Mouse (Mus musculus): Measurements from ENCODE around the gene Cib4.

Gene Cib4

DNA sequence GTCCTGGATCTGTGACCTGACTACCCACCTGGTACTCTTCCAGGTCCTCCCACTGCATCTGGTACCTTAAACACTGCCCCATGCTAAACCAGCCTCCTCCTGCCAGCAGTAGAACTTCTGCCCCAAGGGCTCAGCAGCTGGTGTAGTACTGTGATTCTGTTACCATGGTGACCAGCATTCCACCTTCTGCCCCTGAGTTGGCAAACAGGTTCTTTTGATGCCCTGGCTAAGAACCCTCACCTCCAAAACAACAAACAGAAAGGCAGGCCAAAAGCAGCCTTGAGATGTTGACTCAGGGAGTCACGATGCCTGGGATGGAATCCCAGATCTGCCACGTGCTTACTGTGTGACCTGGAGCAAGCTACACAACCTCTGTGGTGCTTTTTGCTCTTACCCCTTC, at the start of gene Cib4:
TSS of gene Cib4 (minus strand) at position 139 of the 400 bp plus-strand sequence.
- DNase-seq (ENCODE audit: low spot score in 2 of 2) = no peak

DNA sequence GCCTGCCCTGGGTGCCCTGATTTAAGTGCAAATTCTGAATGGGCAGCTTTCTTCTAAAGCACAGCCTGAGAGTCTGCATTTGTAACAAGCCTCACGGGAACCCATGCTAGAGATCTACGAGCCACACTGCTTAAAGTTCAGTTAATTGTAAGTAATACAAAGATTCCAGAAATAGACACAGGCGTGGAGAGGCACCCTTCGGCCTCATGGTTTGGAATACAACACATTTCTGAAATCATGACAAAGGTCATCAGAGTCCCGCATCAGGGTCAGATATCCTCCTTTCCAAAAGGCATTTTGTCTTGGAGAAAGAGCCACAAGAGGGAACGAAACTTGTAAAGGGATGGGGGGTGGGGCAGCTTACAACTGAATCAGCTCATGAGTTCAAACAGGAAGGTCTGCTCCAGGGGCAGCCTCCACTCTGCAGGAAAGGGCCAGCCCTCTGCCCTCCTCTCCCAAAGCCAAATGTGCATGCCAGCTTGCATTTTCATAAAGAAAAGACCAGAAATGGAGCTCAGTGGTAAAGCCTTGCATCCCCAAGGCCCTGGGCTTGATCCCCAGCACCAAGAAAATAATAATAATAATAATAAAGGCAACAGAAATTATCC, 49.4 kb upstream of the Cib4 start:
- no peak for DNase-seq (ENCODE audit: low spot score in 2 of 2)

DNA sequence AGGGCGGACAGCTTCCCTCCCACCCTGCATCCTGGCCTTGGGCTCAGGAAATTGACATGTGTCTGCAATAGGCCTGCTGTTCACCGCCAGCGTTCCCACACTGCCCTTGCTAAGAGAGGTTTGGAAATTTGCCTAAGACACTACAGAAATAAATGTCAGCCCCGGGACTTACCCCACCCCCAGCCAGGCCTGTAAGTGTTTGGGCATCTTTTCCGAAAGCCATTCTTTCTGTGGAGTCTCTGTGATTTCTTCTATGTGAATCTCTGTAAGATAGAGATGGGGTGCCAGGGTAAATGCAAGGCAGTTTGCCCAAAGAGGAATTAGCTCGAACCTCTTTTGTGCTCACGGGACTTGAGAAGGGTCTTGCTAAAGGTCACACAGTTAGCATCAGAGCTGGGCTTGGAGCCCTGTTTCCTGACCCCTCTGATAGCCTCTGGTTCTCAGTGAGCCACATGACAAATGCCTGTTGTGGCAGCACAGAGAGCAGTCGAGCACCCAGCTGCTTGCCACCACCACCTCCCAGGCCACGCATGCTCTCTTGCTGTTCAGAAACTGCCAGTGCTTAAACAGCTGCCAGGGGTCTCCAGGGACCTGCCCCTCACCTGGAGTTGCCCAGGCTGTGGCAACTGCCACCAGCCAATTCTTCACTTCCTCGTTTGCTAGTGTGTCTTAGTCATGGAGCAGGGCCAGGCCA, 48.3 kb upstream of the Cib4 start:
- peak; percentile 73 to 78 for DNase-seq (ENCODE audit: low spot score in 2 of 2)

DNA sequence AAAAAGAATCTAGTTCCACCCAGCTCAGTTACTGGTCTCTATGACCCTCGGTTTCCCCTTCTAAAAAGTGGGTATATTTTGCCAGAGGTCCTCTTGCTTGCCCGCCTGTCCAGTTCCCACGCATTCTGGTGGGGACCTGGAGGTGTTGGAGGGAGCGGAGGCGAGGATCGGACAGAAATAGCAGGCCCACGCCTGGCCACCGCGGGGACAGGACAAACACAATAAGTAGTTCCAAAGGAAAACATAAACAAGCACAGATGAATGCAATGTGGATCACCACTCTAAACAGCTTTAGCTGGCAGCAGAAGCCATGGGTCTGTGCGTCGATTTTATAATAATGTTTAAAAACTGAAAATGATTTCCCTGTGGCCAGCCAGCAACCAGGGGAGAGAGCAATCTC, 47.7 kb upstream of the Cib4 start:
- DNase-seq (ENCODE audit: low spot score in 2 of 2) = no peak

DNA sequence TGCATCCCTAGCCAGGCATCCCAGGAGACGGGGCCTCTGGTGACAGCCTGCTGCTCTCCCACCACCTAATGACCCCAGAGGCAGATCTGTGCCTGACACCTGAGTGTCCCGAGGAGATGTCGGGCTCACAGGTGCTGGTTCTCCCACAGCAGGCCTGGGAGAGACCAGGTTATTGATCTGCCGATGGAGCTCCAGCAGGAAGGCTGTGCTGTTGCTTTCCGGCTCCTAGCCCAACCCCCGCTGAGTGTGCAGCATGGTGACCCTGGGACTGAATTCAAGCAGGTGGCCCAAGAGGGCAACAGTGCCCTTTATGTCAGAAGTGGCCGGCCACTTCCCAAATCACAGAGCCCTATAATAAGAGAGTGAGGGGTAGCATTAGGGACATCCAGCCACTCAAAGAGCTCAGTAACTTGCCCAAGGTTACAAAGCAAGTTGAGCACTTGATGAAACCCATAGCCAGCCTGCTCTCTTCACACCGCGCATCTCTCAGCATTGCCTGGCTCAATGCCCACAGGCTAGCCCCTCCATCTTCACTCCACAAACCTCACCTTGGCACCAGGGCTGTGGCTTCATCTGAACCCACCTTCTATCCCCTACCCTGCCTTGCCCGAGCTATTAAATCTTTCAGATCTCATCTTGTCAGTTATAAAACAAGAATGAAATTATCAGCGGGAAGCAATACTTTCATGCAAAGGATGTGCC, 46.8 kb upstream of the Cib4 start:
- no peak for DNase-seq (ENCODE audit: low spot score in 2 of 2)

DNA sequence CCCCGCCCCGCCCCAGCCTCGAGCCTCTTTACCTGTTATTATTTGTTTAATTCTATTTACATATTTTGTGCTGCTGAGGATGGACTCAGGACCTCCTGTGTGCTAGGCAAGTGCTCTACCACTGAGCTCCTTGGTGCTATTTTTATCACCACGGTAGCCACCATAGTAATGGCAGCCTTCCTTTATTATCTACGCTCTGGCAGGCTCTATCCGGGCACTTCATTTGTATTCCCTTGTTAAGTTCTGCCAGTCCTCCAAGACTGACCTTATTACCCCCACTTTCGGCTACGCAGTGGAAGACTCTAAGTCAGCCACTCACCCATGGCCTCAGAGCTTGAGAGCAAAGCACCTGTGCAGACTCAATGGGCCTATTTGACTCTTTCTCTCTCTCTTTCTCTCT, 46.1 kb upstream of the Cib4 start:
- no peak for DNase-seq (ENCODE audit: low spot score in 2 of 2)

DNA sequence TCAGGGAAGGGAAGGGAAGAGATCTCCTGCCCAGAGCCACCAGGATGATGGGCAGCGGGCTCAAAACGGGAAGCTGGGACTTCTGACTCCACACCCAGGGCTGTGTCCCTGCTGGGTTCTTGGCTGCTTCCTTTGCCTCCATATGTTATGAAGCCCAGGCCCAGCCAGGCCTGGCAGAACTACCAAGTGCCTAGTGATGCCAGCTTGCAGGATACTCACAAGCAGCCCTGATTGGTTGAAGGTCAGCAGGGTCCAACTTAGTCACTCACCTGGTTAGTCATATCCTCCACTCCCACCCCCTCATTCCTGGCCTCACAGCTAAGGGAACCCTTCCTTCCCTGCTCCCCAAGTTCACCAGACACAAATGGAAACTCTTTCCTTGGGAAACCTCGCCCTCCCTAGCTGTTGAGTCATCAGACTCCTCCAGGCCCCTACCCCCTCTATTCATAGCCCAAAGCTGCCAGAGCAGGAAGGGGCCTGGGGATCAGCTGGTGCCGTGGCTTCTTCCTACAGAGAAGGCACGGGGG, 45.6 kb upstream of the Cib4 start:
- no peak for DNase-seq (ENCODE audit: low spot score in 2 of 2)

DNA sequence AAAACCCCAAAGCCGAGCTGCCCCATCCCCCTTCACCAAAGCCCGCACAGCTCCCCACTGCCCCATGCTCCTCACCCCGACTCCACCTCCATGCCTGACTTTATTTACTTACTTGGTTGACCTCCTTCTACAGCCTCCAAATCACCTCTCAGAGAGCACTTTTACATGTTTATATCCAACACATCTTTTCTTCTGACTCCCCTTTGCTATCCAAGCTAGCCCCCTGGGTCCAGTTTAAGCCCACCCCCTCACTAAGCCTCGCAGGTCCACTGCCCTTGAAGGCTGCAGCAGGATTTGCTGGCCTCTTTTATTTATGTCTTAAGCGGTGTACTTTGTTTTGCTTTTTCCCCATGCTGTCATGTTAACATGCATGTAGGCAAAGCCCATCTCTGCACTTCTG, 44.6 kb upstream of the Cib4 start:
- DNase-seq (ENCODE audit: low spot score in 2 of 2) = no peak

DNA sequence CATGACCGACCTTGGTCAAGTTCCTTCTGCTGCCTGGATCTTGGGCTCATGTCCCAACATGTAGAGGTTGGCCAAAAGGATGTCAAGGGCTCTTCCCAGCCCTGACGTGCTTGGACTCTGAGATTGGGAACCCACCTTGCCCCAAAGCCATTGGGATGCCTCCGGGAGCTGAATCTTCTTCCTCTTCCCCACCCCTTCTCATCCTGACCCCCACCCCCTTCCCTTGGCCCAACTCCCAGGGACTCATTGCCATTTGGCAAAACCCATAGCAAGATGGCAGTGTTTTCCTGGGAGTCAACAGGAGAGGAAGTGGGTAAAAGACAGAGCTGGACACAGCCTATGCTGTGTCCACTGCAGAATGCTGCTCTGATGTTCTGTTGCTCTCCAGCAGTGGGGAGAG, 43.9 kb upstream of the Cib4 start:
- peak in 1 of 2 experiments; percentile 49 for DNase-seq (ENCODE audit: low spot score in 2 of 2)

DNA sequence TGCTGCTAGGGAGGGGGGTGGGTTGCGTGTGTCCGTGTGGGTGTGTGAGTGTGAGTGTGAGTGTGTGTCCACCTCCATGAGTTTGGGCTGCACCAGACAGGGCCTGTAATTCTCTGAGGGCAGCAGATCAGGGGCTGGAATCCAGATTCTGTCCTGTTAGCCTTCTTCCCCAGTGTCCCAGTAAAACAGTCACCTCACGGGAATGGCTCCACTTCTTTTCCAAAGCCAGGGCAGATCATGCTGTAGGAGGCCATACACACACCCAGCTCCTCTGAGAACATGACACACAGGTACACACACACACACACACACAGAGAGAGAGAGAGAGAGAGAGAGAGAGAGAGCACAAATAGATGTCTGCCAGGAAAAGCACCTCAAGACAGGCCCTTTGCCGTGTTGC, 43.4 kb upstream of the Cib4 start:
- no peak for DNase-seq (ENCODE audit: low spot score in 2 of 2)

DNA sequence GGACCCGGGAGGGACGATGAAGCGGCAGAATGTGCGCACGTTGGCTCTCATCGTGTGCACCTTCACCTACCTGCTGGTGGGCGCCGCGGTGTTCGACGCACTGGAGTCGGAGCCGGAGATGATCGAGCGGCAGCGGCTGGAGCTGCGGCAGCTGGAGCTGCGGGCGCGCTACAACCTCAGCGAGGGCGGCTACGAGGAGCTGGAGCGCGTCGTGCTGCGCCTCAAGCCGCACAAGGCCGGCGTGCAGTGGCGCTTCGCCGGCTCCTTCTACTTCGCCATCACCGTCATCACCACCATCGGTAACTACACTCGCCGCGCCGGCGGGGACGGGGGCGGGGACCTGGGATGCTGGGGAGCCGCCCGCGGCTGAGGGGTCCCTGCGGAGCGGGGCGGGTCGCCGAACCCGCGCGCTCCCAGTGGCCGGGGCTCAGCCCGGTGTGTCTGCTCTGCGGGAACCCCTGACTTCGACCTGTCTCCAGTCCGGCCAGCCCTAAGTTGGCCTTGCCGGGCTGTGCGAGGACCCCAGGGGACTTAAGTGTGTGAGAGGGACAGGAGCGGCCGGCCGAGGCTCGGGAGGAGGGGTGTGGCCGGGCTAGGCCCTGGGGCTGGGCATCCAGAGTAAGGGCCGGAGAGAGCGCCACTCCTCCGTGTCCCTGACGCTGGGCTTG, 42.8 kb upstream of the Cib4 start:
- no peak for DNase-seq (ENCODE audit: low spot score in 2 of 2)

DNA sequence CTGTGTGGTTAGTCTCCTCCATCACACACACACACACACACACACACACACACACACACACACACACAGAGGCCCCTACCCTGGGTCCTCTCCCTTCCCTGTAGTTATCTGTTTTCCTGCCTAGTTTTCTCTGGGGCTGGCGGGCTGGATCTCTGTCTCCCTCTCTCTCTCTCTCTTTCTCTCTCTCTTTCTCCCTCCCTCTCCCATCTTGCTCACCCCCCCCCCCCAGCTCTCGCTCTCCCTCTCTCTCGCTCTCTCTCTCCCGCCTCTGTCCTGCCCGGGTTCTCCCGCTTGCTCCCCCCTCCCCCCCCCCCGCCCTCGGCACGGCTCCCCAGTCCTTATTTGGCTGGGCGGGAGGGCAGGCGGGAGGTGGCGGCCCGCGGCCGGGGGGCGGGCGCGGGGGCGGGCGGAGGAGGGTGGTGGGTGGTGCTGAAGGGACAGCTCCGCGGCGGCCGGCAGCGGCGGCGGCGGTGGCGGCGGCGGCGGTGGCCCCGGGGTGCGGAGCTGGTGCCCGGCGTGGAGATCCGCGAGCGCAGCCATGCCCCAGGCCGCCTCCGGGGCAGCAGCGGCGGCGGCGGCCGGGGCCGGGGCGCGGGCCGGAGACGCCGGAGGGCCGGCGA, 42.2 kb upstream of the Cib4 start, which contains the start of gene Kcnk3:
TSS of gene Kcnk3 (plus strand) at position 490 of the 620 bp plus-strand sequence.
- peak; percentile 39 to 50 for DNase-seq (ENCODE audit: low spot score in 2 of 2)

DNA sequence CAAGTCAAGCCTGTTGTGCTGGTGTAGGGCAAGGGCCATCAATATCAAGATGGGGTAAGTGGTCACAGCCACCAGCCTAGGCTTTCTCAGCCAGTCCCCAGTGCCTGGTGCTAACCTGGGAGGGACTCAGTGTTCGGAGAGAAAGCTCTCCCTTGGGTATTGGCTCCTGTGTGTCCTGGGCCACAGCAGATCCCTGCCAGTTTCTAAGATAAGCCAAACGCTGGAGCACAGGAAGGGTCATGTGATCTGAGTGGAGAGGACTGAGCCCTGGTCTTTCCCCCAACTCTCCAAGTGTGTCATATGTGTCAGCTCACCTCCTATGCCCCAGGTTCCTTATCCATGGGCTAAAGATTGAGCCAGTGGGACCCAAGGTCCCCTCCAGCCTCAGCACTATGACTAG, 41.5 kb upstream of the Cib4 start:
- DNase-seq (ENCODE audit: low spot score in 2 of 2) = peak; percentile 70 to 79

DNA sequence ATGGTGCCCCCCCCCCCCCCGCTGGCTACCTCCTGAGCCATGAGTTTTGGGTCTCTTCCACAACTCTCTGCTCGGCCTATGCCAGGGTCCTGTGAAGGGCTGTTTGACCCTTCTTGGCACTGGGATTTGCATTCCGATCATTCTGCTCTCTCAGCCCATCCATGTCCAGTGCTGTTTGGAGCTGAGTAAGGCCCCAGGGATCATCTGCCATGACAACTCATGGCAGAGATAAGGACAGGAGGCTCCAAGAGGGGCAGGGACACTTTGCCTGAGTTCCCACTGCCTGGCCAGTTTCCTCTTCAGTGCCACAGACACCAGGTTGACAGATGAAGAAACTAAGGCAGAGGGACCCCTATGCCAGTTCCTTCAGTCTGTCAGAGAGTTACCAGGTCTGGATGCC, 41.0 kb upstream of the Cib4 start:
- peak; percentile 39 to 44 for DNase-seq (ENCODE audit: low spot score in 2 of 2)

DNA sequence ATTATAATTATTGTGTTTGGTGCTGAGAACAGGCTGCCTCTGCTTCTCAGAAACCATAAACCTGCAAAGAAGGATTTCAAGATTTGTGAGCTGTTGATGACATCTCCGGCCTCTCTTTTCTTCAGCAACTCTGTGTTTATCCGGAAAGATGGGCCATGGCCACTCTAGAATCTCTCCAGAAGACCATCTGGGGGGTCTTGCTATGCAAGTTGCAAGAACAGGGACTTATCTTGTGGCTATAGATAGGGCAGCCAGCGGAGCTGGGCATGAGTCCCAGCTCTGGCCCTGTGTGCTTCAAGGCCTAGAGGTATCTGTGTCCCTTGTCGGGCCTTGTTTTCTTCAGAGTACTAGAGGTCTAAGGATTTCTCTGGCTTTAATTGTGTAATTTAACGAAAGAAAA, 36.4 kb upstream of the Cib4 start:
- no peak for DNase-seq (ENCODE audit: low spot score in 2 of 2)

DNA sequence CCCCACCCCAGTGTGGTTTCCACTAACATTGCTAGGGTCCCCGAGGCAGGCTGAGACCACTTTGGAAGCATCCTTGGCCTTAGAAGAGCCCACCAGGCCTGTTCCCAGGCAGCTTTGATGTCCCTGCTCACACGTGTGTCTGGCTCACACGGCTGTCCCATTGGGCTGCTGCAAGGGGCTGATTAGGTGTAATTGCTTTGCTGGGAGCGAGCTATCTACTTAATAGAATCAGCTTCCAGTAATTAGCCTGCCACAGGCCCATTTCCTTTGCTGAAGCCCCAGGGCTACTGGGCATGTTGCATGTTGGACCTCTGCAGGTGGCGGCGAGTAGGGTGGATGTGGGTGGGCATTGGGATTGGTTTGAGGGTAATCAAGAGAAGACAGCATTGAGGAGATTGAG, 35.1 kb upstream of the Cib4 start:
- DNase-seq (ENCODE audit: low spot score in 2 of 2) = no peak

DNA sequence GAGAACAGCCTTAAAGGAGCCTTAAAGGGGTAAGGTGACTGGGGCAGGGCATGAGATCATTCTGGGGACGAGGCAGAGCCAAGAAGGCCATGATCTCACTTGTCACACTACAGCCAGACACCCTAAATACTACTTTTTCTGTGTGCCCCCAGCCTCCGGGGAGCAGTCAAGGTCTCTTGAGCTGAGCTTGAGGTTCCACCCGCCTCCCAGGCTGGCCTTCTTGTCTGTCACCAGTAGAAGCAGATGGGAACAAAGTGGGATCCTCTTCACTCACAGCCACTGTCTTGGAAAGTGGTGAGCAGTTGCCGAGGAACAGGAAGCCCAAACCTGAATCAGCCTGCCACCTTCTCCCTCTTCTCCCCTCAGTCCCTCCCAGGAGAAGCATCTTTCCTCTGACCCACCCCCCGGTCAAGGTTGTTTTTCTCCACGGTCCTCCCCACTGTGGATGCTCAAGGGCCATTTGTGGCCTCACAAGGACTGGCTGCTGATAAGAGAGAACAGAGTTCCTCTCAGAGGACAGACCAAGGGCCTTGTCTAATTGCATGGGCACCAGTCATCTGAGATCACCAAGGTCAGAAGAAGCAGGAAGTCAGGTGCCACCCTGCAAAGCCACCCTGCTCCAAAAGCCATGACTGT, 32.9 kb upstream of the Cib4 start:
- no peak for DNase-seq (ENCODE audit: low spot score in 2 of 2)

DNA sequence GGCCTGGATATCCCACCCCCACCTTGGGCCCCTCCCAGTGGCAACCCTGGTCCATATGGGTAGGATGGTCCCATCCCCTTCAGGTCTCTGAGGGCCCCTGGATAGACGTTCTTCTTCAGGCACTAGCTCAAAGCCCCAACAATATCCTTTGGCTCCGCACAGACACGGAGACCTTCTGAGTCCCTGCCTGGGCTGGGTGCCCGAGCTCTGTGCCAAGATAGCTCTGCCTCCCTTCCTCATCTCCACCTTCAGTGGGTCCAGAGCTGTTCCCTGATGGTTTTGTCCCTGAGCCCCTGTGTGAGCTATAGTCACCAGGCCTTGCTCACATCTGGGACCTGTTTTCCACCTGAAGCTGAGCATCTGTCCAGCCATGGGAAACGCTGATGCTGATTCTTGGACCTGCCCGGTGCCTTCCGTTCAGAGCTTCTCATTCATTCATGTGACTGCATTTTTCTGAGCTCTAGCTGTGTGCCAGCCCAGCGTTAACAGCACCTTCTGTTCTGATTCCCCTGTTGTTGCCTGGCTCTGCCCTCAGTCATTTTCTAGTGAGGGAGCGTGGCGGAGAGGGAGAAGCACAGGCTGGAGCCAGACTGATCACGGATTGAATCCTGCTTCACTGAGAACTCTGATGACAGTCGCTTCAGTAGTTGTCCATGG, 32.1 kb upstream of the Cib4 start:
- DNase-seq (ENCODE audit: low spot score in 2 of 2) = peak in 1 of 2 experiments; percentile 46

DNA sequence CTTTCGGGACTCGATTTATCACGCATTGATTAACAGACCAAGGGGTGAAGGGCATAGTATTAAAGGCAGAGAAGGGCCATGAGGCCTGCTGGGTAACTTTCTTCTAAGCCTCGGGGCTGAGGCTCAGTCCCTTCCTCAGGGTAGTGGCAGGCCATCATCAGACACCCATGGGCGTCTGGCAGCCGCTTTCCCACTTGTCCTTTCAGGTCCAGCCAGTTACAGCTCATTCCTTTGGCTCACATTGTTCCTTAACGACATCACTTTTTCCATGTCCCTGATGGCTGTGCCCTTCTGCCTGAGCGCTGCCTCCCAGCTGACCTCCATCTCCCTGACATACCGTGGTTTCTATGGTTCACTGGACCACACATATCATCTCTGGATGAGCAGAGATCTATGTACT, 31.6 kb upstream of the Cib4 start:
- peak; percentile 52 to 67 for DNase-seq (ENCODE audit: low spot score in 2 of 2)

DNA sequence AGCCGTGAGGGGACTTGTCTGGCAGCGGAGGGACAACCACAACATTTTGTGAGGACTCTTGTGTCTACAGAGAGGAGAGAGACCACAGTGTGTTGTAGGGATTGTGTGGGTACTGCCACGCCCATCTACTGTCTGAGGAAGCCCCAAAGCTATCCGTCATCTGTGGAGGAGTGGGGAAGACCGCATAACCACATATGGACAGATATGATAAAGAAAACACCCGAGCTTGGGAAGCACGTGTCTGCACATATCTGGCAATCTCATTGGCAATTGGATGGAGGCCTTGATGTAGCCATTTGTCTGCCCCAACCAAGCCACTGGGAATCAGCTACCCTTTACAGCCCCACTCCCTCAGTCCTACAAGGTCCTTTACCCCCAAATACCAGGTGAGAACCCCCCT, 30.6 kb upstream of the Cib4 start:
- DNase-seq (ENCODE audit: low spot score in 2 of 2) = no peak

DNA sequence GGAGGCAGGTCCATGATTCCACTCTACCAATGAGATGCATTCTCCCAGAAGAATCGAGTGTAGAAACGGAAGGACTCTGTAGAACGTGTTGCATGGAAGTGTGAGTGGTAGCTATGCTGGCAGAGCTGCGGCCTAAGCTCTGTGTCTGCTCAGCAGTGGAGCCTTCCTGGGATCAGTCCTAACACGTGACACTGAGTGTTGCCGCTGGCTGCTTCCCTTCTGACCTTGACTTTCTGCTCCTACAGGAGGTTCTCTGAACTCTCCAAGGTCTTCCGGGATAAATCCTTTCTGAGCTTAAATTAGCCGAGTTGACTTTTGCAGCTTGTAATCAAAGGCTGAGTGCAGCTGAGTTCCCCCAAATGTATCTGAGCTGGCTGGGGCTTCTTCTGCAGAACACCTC, 28.7 kb upstream of the Cib4 start:
- DNase-seq (ENCODE audit: low spot score in 2 of 2) = peak in 1 of 2 experiments; percentile 35
